Mouse (Mus musculus) cerebellum, adult 2 months (tissue): Measurements from ENCODE around the gene Syngr2. TPM values are rescaled to one million over a fixed set of nuclear protein-coding genes. Genes with fewer than 3 reads are reported as not detected.

Source experiments
- DNase-seq, 2 experiments: peaks; one replicate each; pipeline ENCODE4 v3.0.0; 2021
- H3K27ac ChIP-seq: fragments of 200-500 bp; 2 replicates; pipeline ENCODE4 v1.5.1; 2012; ENCODE audit warnings: low read length, control low read depth, inconsistent platforms; ENCODE audit not compliant: insufficient read depth
- H3K27me3 ChIP-seq: fragments of 200-500 bp; 2 replicates; pipeline ENCODE4 v1.6.1; 2012; ENCODE audit warnings: inconsistent platforms, mild to moderate bottlenecking, low read length, moderate library complexity; ENCODE audit not compliant: control insufficient read depth, insufficient read depth
- H3K4me1 ChIP-seq: fragments of 200-500 bp; 2 replicates; pipeline ENCODE4 v1.6.1; 2011; ENCODE audit warnings: low read length; ENCODE audit not compliant: control insufficient read depth, insufficient read depth
- H3K4me3 ChIP-seq: fragments of 200-500 bp; replicated peaks from 2 replicates; pipeline ENCODE3; 2011; ENCODE audit warnings: mild to moderate bottlenecking, low read depth, low read length, control low read depth; ENCODE audit not compliant: insufficient read depth
- CTCF ChIP-seq: fragments of 200-500 bp; IDR thresholded peaks from 2 replicates; pipeline ENCODE4 v1.5.1; 2011; ENCODE audit warnings: low read depth, mild to moderate bottlenecking, control low read depth, low read length, moderate library complexity, borderline replicate concordance; ENCODE audit not compliant: insufficient read depth
- POLR2A ChIP-seq: fragments of 200-500 bp; IDR thresholded peaks from 2 replicates; pipeline ENCODE4 v1.6.1; 2011; ENCODE audit warnings: low read length, control low read depth, borderline replicate concordance; ENCODE audit not compliant: insufficient read depth
- WGBS: fragments of 180-500 bp; shearing (Covaris S2); methylation state at CpG from one replicate; pipeline ENCODE4 v1.1.7; 2018; 5-methylcytosine and 5-hydroxymethylcytosine counted together
- polyA plus RNA-seq: library from polyadenylated mRNA; depleted of rRNA; stranded (reverse); fragments of >200 nt; gene quantifications from 2 replicates; pipeline ENCODE4 v1.2.3, GENCODE M21; 2012; rRNA removed

The Syngr2 gene
- polyA plus RNA-seq, result 14.0 and 14.7 TPM in 2 replicates

DNA sequence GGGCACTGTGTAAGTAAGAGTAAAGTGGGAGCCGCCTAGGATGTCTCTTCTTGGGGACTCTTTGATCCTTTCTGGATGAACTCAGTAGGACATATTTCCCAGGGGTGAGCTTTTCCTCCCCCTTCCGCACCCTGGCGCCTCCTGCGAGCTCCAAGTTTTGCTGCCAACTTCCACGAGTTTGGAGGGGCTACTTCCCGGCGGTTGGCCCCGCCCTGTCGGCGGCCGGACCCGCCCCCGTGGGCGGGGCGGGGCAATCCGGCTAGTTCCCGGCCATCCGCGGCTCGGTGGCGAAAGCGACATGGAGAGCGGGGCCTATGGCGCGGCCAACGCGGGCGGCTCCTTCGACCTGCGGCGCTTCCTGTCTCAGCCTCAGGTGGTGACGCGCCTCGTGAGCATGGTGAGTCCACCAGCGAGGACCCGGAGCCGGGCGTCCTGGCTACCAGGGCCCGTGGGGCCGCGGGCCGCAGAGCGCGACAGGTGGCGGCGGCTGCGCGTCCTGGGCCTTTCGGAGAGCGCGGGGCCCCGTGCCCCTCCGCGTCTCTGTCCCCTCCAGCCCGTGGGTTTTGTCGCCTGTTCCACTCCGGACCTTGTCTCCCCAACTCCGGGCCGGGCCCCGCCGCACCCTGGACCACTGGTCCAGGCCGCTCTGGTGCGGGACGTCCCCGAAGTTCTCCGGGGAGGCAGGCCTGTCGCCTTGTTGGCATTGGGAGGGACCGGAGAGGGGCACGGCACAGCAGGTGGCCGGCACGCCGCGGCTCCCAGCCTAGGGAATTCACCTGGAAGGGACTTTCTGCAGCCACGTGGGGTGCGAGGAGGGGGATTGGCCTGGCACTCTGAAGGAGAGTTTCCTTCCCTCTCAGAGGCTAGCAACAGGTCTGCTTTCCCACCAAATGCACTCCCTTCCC is at the start of gene Syngr2, which contains the start of gene Gm20708:
TSS of gene Syngr2 (plus strand) at position 262 of the 905 bp plus-strand sequence.
TSS of gene Gm20708 (plus strand) at position 262 of the 905 bp plus-strand sequence.
- no peaks in the 10 kb centered on the region; the same call in 1 of the 2 replicates for H3K27me3 ChIP-seq
- WGBS, result under 1% methylated on average over 68 of the region's 75 CpGs
- H3K4me3 ChIP-seq, result peak within 1 kb of the TSS; percentile 52
- no peak within 1 kb of the TSS for H3K27ac ChIP-seq
- TF ChIP-seq CTCF, result no peak
- TF ChIP-seq POLR2A, result no peak
- peaks cover 8% of the 10 kb centered on the region for H3K4me1 ChIP-seq
- peak in 1 of 2 experiments; percentile 34 for DNase-seq

DNA sequence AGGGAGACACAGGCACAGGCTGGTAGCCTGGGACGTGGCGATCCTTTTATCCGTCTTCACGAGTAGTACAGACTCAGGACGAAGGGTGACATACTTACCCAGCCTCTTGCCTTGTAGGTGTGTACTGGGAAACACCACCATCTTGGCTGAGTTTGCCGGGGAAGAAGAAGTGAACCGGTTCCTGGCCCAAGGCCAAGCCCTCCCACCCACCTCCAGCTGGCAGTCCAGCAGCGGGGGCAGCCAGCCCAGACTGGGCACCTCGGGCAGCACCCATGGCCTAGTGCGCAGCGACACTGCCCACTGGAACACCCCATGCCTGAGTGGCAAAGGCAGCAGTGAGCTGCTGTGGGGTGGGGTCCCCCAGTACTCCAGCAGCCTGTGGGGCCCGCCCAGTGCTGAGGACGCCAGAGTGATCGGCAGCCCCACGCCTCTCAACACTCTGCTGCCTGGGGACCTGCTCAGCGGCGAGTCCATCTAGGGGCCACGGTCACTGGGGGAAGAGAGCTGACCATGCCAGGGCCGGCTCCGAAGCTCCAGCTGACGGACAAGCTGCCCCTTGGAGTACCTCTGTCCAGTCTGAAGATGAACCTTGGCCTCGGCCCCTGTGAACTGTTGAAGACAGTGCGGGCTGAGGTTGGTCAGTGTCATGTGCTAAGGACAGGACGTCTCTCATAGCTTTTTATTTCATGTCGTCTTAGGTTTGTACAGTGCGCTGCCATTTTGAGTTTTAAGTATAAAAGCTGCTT is 48.9 kb upstream of the Syngr2 start:
- Histone ChIP-seq H3K27me3 (no peaks in the 10 kb centered on the region), H3K4me3 (no peak overlapping the region), H3K4me1 (peaks cover 30% of the 10 kb centered on the region), H3K27ac (no peak overlapping the region)
- DNase-seq, result peak in 1 of 2 experiments; percentile 42
- TF ChIP-seq CTCF (no peak), POLR2A (no peak)
- 66% methylated on average over 26 of the region's 26 CpGs for WGBS

DNA sequence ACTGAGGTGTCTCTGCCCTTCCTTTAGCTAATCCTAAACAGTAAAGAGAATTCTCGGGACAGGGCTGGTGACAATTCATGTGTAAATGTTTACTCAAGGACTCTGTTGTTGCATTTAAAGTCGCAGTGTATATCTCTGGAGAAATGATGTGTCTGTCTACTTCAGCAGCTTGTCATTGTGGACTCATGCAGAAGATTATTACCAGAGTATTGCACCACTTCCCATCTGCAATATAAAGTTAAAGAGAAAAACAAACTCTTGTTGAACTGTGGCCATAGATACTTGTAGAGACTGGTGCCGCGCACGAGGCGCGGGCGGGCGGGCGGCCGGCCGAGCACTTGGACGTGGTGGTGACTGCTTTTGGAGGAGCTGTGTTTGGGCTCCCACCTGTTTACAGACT is 47.7 kb upstream of the Syngr2 start:
- H3K27me3 ChIP-seq, result no peaks in the 10 kb centered on the region
- no peak for TF ChIP-seq POLR2A
- TF ChIP-seq CTCF, result no peak
- peaks cover 30% of the 10 kb centered on the region for H3K4me1 ChIP-seq
- H3K4me3 ChIP-seq, result no peak overlapping the region
- DNase-seq, result no peak
- WGBS, result 92% methylated on average over 13 of the region's 13 CpGs
- no peak overlapping the region for H3K27ac ChIP-seq

DNA sequence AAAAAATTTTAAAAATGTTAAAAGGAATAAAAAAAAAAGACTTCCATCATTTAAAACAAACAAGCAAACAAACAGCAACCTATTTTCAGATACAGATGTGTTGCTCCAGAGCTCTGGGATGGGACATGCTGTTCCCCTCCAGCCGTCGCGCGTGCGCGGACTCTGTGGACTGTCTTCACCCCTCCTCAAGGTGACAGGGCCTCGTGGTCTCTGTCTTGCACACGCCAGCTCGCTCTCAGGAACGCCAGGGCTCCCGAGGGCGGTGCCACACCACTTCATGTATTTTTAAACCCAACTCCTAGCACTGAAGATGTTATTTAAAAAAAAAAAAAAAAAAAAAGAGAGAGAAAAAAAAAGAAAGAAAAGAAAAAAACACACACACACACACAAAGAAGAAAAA is 47.2 kb upstream of the Syngr2 start:
- no peak for TF ChIP-seq POLR2A
- no peak for TF ChIP-seq CTCF
- no peak for DNase-seq
- Histone ChIP-seq H3K4me3 (no peak overlapping the region), H3K4me1 (peaks cover 26% of the 10 kb centered on the region), H3K27me3 (no peaks in the 10 kb centered on the region), H3K27ac (no peak overlapping the region)
- WGBS, result 81% methylated on average over 12 of the region's 12 CpGs

DNA sequence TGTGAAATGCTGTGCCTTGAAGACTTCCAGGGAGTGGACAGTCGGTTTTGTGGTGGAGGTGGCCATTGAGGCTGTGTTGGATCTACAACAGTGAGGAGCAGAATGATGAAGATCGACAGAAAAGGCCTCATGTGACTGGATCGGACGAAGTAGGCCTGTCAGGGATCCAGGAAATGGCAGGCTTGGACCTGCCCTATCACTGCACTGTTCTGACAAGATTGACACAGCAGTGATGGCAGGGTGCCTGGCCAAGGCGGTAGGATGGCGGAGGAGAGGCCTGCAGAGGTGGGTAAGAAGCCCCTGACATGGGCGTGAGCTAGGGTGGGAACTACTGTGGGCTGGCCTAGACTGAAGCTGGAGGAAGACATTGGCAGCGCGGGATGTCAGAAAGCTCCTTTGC is 45.1 kb upstream of the Syngr2 start:
- H3K4me3 ChIP-seq, result no peak overlapping the region
- no peak overlapping the region for H3K27ac ChIP-seq
- H3K4me1 ChIP-seq, result peaks cover 9% of the 10 kb centered on the region
- no peaks in the 10 kb centered on the region for H3K27me3 ChIP-seq
- no peak for TF ChIP-seq CTCF
- no peak for TF ChIP-seq POLR2A
- WGBS, result 75% methylated on average over 9 of the region's 9 CpGs
- no peak for DNase-seq

DNA sequence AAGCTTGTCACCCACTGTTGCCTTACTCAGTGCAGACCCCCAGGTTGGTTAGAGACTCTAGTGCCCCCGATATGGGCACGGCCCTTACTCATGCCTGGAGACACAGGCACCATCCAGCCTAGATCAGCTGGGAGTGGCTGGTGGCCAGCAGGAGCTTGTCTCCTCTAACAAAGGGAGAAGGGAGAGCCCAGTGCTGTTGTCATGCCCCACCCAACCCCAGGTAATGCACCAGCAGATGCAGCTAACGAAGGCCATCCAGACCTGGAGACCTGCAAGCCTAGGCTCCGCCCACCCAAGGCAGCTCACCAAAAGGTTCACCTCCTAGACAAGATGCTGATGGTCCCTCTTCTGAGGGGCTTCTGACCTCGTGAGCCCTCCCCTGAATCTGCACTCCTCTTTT is 44.1 kb upstream of the Syngr2 start:
- Histone ChIP-seq H3K27me3 (no peaks in the 10 kb centered on the region), H3K4me1 (peaks cover under 1% of the 10 kb centered on the region; the same call in 1 of the 2 replicates), H3K27ac (no peak overlapping the region), H3K4me3 (no peak overlapping the region)
- no peak for DNase-seq
- TF ChIP-seq CTCF, result no peak
- no peak for TF ChIP-seq POLR2A
- 82% methylated on average over 5 of the region's 5 CpGs for WGBS

DNA sequence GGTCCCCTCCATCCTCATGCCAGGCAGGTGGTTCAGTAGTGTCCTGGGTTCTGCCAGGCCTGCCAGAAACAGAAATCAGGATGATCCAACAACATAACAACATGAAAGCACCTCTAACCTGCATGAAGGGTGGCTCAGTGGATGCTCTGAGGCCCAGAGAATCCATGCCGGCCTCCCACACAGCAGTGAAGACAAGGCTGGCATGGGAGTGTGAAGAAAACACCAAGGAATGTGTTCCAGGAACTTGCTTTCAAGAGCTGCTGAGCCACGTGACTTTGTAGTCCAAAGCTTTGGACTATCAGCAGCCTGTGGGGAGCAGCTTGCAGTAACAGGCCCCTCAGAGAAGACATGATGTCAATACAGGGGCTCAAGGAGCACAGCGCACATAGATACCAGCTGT is 43.2 kb upstream of the Syngr2 start:
- H3K4me3 ChIP-seq, result no peak overlapping the region
- no peaks in the 10 kb centered on the region for H3K27me3 ChIP-seq
- DNase-seq, result no peak
- TF ChIP-seq POLR2A (no peak), CTCF (no peak)
- 87% methylated on average over 3 of the region's 3 CpGs for WGBS
- no peak overlapping the region for H3K27ac ChIP-seq
- H3K4me1 ChIP-seq, result no peaks in the 10 kb centered on the region; the same call in 1 of the 2 replicates
